Mouse (Mus musculus): Measurements from ENCODE around the gene Hpn. TPM values are rescaled to one million over a fixed set of nuclear protein-coding genes. Genes with fewer than 3 reads are reported as not detected.

Gene Hpn
- total RNA-seq, 2 experiments from 2014 or later, result 14.1 to 15.9 TPM

DNA sequence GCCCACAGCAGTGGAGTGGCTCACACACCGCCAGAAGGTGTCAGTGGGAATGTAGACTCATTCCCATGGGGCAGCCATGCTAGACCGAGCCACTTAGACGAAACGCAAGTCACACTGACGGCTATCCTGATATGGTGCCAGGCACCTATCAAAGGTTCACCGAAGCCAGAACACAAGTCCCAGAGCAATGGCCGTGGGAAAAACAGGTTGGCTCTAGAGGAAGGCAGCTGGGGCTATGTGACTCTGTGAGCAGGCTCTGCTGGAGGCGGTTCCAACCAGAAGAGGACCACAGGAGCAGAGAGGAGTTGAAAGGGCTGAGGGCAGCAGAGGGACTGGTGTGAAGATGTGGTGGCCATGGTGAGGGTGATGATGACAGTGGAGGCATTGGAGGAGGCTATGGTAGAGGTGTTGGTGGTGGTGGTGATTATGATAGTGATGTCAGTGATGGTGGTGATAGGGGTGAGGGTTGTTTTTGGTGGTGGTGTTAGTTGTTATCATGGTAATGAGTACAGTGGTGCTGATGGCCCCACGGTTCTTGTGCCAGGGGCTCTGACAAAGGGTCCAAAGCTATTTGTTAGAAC is 28.8 kb downstream of the Hpn start:
- intact Hi-C loops (cut with DNase I), result no loop called here
- no peak for DNase-seq

DNA sequence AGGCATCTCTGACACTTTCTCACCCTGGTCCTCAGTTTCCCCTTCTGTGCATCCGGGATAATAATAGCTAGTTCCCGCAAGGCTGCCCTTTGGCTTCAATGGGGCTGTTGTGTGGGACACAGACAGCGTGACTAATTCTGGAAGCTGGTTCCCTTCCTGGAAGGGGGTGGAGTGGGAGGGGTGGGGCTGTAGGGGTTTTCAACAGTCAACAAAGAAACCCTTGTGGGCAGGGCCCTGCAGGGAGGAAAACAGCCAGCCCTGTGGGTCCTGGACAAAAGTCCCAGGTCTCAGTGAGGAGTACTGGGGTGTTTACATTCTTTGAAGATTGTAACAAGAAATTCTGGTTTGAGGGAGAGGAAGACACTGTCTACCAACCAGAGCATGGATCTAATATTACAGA is 29.9 kb downstream of the Hpn start:
- intact Hi-C loops (cut with DNase I), result no loop called here
- DNase-seq, result peak; percentile 47 to 55

DNA sequence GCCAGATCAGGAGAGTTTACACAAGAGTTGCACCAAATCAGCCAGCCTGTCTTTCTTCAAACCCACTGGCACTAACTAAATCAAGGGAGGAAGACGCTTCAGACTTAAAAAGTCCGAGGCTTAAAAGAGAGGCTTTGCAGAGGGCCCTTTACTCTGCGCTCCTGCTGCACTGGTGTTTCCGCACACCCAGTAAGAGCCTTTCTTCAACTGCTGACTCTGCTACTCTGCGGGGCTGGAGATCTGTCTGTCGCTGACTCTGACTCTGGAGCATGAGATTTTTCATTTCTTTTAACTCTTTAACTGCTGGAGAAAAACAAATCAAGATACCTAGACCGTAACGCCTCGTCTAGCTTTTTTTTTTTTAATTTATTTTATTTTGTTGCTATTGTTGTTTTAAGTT is 30.9 kb downstream of the Hpn start:
- intact Hi-C loops (cut with DNase I), result no loop called here
- no peak for DNase-seq

DNA sequence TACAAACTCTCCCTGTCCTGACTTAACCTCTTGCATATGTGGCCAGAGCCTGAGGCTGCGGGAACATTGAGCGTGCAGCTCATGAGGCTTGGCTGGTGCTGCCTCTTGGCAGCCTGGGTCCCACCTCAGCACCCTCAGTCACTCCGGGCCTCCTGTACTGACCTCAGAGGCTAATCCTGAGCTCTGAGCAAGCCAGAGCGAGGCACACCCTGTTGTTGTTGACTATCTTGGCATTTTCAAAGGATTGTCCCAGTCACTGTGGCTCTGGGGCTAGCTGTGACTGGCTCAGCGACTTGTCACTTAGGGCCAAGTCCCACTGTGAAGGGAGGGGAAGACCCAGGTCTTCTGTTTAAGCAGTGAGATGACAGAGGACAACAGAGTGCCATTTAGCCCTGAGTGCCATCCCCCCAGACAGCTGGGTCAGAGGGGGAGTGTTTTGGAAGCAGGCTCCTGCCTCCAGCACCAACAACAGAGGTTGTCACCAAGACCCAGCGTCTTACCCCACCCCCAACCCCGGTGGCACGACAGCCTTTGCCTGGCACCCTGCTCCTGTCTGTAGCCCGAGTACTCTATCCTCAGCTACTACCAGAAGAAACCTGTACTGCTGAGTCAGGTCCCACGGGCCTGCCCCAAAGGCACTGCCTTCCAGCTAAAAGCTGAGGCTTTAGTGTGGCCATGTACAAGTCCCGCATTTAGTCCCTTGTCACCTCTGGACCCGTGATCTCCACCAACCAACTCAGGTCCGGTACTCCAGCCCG is 32.1 kb downstream of the Hpn start:
- intact Hi-C loops (cut with DNase I), result no loop called here
- peak; percentile 71 to 77 for DNase-seq

DNA sequence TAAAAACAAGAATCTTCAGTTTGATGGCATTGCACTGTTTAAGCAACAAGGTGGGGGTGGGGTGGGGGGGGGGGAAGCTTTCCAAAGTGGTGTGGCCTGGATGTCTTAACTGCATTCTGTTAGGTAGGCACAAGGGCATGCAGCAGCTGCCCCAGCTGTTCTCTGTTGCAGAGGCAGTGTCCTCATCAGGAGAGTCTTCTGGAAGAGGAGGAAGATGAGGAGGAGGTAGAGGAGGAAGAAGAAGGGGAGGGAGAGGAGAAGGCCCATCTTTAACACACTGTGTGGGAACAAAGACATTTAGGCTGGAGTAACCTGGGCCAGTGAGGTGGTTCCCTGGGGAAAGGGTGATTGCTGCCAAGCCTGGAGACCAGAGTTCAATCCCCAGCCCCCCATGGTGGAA is 33.0 kb downstream of the Hpn start:
- intact Hi-C loops (cut with DNase I), result no loop called here
- no peak for DNase-seq

DNA sequence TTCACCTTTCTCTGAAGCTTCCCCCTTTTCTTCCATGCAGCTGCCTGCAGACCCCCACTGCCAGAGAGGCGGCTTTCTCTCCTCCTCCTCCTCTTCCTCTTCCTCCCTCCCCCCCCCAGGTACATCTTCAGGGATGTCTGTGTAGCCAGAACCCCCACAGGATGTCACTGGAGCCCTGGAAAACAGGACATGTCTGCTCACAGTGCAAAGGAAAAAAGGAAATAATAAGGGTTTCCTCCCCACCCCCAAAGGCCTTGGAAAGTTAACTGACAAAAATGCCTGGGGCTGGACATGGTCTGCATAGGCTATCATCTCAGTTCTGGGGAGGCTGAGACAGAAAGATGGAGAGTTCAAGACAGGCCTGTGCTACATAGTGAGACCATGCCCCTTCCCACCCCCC is 34.0 kb downstream of the Hpn start:
- intact Hi-C loops (cut with DNase I), result no loop called here
- DNase-seq, result no peak

DNA sequence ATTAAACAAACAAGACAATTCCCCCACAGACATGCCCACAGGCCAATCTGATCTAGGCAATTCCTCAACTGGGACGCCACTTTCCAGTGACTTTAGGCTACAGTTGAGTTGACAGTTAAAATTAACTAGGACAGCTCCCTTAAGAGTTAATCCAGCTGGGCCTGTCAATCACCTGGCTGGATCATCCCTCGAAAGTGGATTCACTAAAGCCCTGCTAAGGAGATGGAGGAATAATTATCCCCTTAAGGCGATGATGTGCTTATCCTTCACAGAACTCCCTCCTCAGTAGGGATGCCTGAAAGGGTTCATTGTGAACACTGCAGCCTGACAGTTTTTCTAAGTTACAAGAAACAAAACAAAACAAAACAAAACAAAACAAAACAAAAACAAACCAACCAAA is 34.5 kb downstream of the Hpn start:
- intact Hi-C loops (cut with DNase I), result no loop called here
- DNase-seq, result no peak

DNA sequence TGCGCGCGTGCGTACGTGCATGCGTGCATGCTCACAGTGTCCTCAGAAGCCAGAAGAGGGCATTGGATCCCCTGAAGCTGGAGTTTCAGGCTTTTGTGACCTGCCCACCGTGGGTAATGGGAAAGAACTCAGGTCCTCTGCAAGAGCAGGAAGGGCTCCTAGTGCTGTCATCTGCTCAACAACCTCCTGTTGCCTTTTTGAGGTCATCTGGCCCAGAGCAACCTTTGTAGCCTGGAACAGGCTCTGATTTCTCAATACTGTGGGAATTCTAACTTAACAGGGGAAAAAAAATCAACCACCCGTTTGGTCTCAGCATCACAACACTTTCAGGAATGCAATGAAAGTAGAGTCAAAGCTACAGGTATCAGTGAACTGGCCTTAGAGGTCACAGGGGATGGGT is 35.4 kb downstream of the Hpn start:
- intact Hi-C loops (cut with DNase I), result no loop called here
- no peak for DNase-seq

DNA sequence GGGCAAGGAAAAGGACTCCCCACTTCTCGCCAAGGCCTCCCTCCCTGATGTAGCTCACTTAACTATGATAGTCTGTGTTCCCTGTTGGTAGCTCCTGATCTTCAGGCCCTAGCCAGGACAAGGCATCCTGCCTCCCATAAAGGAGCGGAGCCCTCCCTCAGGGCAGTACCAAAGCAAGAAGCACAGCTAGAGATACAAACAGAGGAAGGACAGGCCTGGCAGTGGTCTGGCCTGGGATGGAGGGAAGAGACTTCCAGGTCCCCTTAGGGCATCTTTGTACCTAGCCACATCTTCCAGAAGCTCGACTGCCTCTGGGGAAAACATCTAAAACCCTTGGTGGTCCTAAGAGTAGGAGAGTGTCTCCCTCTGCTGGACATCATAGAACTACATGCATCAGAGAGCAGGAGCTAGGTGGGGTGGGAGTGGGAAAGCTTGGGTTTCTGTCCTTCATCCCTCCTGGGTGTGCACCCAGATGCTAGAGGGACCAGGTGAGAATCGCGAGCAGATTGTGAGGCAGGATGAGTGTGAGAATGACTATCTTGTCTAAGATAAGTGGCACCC is 37.1 kb downstream of the Hpn start:
- no peak for DNase-seq
- intact Hi-C loops (cut with DNase I), result loop anchor here (2.0 kb wide), 1 partner anchor 15 kb away; no protein-coding TSS in a partner anchor

DNA sequence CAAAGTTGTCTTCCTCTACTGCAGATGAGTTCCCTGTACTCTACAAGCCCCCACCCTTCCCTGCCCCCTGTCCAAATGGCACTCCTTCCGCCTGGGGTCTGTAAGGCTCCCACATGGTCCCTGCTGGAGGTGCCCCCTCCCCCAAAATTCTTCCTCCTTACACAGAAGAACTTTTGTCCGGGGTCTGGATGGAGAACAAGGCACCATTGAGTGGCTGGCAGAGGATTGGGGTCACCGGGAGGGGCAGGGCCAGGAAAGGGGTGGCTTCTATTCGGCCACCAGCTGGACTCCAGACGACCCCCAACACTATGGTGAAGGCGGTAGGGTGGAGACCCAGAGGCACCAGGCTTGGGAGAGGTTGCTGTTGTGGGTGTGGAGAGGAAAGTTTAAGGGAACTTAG is 37.6 kb downstream of the Hpn start:
- intact Hi-C loops (cut with DNase I), result loop anchor here (2.0 kb wide), 1 partner anchor 15 kb away; no protein-coding TSS in a partner anchor
- no peak for DNase-seq

DNA sequence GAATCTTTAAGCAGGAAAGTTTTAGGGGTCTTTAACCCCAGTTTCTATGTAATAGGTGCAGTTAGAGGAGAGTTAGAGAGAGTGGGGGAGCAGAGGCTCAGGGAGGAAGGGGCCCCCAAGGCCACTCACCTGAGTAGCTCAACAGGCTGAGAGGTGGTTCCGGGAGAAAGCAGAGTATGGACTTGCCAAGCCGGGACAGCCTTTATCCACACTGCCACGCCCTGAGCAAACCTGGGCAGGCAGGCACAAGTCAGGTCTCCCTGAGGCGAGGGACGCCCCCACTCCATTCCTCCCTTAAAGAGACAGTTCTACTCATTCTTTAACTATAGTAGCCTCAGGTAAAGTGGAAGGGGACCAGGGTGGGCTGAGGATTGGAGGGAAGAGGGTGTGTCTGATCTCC is 38.6 kb downstream of the Hpn start, which contains the start of gene Fxyd3:
TSS of gene Fxyd3 (minus strand) at position 213 of the 400 bp plus-strand sequence.
- no peak for DNase-seq
- intact Hi-C loops (cut with DNase I), result loop anchor here (2.0 kb wide), 1 partner anchor 14 kb away; no protein-coding TSS in a partner anchor

DNA sequence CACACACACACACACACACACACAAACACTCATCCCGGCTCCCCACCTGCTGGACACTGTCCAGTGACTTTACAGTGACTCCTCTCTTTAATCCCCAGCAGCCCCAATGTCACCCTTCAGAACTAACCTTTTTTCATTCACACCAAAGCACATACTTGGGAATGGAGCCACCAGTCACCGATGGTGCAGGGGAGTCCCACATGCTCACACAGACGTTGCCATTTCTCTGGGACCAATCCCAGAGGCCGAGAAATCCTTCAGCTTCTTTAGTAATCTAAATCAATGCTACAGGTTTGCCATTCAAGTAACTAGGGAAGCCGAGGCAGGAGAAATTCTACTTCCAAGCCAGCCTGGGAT is 40.4 kb downstream of the Hpn start:
- no peak for DNase-seq

DNA sequence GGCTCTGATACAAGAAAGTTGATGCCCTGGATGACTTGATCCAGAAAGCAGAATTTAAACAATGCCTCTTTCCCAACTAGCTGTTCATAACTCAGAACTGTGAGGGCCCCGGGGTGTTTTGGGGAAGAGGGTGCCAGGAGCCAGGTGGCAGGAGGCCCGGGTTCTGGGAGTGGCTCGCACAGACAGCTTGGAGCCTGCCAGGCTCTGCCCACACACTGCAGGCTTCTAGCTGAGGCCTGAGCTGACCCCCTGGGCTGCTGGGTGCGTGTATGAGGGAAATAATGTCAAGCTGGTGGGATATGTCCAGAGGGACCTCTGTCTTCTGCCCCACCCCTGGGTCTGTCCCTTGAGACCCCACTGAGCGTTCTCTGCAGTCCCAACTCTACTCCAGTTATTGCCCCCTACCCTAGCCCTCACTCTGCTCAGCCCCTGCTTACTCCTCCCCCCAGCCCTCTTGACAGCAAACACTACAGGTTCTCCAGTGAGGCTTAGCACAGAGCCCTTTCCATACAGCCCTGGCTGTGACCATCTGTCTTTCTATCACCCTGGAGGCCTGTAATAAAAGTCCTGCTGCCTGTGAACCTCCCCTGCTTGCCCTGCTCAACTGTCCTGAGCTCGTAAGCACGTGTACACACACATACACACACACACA is 40.9 kb downstream of the Hpn start:
- intact Hi-C loops (cut with DNase I), result no loop called here
- no peak for DNase-seq

More for the DNA sequence above, 40.4 kb downstream of the Hpn start:
- intact Hi-C loops (cut with DNase I), result no loop called here

DNA sequence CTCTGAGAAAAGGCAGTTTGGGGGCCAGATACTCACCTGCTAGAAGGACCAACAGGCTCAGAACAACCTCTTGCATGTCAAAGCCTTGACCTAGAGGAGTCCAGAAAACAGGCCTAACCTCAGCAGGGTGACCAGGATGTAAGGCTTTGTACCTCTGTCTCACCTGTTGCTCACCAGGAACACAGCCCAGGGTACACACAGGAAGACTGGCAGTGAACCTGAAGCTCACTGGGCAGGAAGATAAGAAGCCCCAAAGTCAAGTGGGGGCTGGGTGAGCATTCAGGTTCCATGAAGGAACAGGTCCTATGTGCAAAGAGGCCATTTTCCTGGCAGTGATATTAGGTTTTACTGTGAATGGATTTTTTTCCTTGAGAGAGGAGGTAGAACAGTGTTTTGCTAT is 41.5 kb downstream of the Hpn start:
- intact Hi-C loops (cut with DNase I), result no loop called here
- no peak for DNase-seq

DNA sequence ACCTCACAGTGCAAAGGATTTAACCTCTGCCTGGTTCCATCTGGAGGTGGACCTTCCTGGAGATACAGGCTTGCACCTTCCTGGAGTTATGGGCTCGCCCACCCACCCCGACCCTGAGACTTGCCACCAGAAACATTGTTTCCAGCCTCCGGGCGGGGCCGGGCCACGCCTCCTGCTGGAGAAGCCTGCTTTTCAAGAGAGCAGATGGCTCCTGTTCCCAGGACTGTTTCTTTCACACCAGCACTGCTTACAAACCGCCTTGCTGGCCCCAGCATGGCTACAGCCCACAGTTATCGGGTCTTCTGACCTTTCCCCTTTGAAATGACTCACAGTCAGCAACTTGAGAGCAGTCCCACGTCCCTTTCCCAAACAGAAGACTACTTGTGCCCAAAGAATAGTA is 42.8 kb downstream of the Hpn start:
- no peak for DNase-seq
- intact Hi-C loops (cut with DNase I), result no loop called here

DNA sequence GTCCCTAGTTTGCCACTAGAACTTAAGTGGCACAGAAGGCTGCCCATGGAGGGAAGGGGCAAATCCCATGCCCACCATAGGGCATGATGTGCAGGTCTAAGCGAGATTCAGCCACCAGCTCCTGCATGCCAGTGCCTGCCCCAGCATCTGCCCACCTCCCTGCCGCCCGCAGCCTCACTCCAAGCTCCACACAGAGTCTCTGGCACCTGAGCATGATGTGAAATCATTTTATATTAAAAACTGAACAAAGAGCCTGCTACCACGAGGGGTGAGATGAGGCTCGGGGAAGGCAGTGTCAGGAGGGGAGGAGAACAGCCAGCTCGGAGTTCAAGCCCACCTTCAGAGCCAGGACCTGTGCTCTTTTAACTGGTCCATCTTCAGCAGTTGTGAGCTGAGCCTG is 44.8 kb downstream of the Hpn start:
- no peak for DNase-seq
- intact Hi-C loops (cut with DNase I), result no loop called here

DNA sequence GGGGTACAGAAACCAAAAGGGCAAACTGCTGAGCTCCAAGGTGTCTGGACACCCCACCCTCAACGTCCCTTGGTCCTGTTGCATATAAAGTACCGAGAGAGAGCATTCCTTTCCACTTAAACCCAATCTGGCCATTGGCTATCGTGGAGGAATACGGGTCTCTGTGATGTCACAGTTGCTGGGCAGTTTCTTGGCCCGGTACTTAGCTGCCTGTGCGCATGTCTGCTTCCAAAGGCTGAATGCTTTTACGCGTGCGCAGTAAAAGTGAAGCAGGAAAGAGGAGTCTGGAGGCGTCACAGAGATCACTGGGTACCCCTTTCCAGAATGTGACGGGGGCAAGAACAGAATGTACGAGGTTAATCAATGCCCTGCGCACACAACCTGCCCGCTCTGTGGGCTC is 45.6 kb downstream of the Hpn start:
- no peak for DNase-seq
- intact Hi-C loops (cut with DNase I), result no loop called here

DNA sequence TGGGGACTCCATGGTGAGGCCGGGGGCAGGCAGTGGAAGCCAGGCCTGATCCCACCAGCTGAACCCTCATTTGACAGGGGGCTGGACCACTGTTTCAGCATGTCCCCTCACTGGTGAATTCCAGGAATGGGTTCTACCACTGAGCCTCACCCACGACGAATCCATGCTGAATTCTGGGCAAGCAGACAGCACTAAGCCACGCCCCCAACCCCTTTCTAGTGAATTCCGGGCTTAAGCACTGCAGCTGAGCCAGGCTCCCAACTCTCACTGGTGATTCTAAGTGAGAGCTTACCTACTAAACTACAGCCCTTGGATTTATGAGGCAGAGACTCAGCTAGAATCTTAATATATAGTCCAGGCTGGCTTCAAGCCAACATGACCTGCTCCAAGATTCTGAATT is 47.3 kb downstream of the Hpn start:
- no peak for DNase-seq

DNA sequence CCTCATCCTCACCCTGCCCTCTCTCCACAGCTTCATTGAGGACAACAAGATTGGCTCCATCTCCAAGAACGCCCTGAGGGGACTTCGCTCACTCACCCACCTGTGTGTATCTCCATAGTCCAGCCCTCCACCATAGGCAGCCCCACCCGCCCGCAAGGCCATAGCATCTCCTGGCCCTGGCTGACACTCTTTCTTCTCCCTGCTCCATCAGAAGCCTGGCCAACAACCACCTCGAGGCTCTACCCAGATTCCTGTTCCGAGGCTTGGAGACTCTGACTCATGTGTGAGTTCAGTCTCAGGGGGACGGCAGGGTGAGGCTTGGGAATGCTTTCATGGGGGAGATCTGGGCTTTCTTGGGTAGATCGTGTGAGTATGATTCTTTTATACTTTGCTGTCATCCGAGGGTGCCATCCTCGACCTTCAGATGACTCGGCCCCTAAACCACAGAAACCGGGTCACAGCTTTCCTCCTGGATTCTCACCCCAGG is 52.0 kb downstream of the Hpn start:
- intact Hi-C loops (cut with DNase I), result loop anchor here (2.0 kb wide), 1 partner anchor 14 kb away; the partner anchor contains the start of gene Fxyd3
- no peak for DNase-seq

More for the DNA sequence above, 47.3 kb downstream of the Hpn start:
- intact Hi-C loops (cut with DNase I), result no loop called here

DNA sequence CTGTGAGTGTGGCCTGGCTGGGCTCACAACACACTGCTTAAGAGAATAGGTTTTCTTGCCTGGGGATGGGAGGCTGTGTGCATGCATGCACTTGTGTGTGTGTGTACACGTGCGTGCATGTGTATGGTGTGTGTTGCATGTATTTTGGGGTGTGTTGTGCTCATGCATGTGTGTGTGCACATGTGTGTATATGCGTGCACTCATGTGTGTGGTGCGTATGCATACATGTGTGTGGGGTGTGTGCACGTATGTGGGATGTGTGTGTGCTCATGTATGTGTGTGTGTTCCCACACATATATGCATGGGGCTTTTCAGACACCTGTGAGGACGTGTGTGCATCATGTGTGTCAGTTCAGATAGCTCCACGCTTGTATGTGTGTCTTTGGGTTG is 54.5 kb downstream of the Hpn start:
- intact Hi-C loops (cut with DNase I), result no loop called here
- DNase-seq, result no peak

DNA sequence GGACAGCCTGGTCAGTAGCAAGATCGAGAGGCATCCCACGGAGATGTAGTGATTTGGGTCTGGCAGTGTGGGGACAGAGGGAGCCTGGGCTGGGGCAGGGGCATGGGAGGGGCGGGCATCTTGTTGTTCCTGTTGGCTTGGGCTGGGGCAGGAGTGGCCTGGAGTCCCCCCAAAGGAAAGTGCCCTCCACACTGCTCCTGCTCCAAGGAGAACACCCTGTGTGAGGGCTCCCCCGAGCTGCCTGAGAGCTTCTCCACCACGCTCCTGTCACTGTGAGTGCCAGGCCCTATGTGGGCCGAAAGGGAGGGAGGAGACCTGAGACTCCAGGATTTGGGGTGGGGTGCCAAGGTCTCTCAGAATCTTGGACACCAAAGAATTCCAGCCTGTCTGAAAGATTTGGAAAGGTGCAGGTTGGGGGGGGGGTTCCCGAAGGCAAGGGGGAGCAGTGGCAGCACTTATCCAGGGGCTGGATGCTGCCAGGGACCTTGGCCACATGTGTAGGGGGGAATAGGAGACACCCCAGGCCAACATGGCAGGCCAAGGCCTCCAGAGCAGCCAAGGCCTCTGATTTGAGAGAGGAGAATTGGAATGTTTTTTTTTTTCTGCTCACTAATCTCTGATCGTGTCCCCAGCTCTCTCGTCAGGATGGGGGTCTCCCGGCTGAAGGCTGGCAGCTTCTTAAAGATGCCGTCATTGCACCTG is 55.0 kb downstream of the Hpn start:
- no peak for DNase-seq

More for the DNA sequence above, 55.0 kb downstream of the Hpn start:
- intact Hi-C loops (cut with DNase I), result loop anchor here (1.0 kb wide), 1 partner anchor 35 kb away; no protein-coding TSS in a partner anchor

All from gastrocnemius, postnatal 36 days (tissue).